ENCODE assay signal across 16 mouse cellular contexts in the genomic region with DNA sequence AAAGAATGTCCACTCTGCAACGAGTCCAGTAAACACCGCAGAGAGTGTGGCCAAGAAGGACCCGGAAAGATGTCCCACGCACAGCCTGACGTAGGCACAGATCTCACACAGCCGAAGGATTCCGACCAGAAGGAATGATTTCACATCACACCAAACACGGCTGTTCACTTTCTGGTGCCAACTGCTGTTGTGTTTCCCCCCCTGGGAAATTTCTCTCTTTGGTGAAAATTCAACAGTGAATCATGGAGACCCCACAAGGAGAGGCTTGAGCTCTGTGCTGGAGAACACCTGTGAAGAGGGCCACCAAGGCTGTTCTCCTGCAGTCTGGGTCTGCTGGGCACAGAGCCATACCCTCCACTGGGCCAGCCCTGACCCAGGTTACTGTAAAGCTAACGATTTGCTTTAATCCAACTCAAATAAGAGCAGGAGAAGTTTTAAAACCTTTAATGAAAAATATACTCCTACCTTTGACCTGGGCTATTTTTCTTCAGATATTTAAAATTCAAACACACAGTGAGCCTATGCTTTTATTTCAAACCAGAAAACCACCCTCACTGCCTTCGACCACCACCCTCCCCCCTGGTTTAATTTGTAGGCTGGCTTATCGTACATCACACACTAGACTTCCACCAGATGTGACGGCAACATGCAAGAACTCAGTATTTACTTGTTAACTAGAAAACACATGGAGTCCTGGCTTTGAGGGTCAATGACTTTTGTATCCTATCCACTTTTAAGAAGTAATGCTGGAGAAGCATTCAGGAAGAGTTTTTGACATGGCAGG. TPM values are rescaled to one million over a fixed set of nuclear protein-coding genes. Genes with fewer than 3 reads are reported as not detected.
DNase-seq lines count a peak whose midpoint lies in the region; ATAC-seq and TF ChIP-seq lines count a peak whose summit lies in the region.
"Had no signal": no experiment of that assay in that cellular context is flagged by ENCODE, and none has a peak within 500 bp of the region (broad histone marks: within the 10 kb centered on the region; RNA-seq: fewer than 3 reads in every experiment).

No protein-coding gene starts in this region.

- peak; percentile 32 for DNase-seq in hindbrain, postnatal 0 days (ENCODE audit: low spot score)
- no peak for DNase-seq in hindbrain, embryonic 14.5 days (ENCODE audit: low spot score)
- peak; percentile 44 to 51 for DNase-seq in right cerebral cortex, postnatal 10 days (ENCODE audit: low spot score in 2 of 2)
- no peak for DNase-seq in right cerebral cortex, adult 2 months (ENCODE audit: low spot score in 2 of 2)
- DNase-seq in layer of hippocampus, adult 9-11 months = peak; percentile 19
- DNase-seq: cerebellum, adult 8-10 months; gastrocnemius, postnatal 36 days; heart, postnatal 4 days; kidney, postnatal 25 days; liver, postnatal 0 days; midbrain, embryonic 14.5 days; right cerebral cortex, adult 18-20 months; thymus, adult 2 months had no signal

- H3K4me1 ChIP-seq in hindbrain, postnatal 0 days (ENCODE audit: insufficient read depth, low read length) = no peaks in the 10 kb centered on the region
- no peaks in the 10 kb centered on the region for H3K4me1 ChIP-seq in hindbrain, embryonic 14.5 days (replicated peaks; ENCODE audit: control insufficient read depth, insufficient read depth, low read length)
- peaks cover 17% of the 10 kb centered on the region; the same call in 1 of the 2 replicates for H3K4me1 ChIP-seq in limb, embryonic 15.5 days

- H3K9ac ChIP-seq in hindbrain, postnatal 0 days (replicated peaks; ENCODE audit: low read length) = no peak overlapping the region
- no peak overlapping the region for H3K9ac ChIP-seq in hindbrain, embryonic 14.5 days
- H3K9ac ChIP-seq in limb, embryonic 15.5 days = no peak overlapping the region
- H3K9ac ChIP-seq: heart, embryonic 13.5 days; liver, postnatal 0 days had no signal

- H3K27me3 ChIP-seq in hindbrain, postnatal 0 days (ENCODE audit: insufficient read depth, low read length) = no peaks in the 10 kb centered on the region
- H3K27me3 ChIP-seq in hindbrain, embryonic 14.5 days (ENCODE audit: control insufficient read depth, insufficient read depth, low read length) = no peaks in the 10 kb centered on the region
- H3K27me3 ChIP-seq in limb, embryonic 15.5 days = no peaks in the 10 kb centered on the region

- TF ChIP-seq CTCF in hindbrain, postnatal 0 days (IDR thresholded peaks at IDR 0.05; ENCODE audit: low read depth) = no peak

- no peak overlapping the region for H3K4me2 ChIP-seq in hindbrain, postnatal 0 days (ENCODE audit: low read depth, low read length)
- no peak overlapping the region for H3K4me2 ChIP-seq in hindbrain, embryonic 14.5 days (replicated peaks)
- no peak overlapping the region for H3K4me2 ChIP-seq in limb, embryonic 15.5 days
- H3K4me2 ChIP-seq: heart, embryonic 13.5 days had no signal

- H3K4me3 ChIP-seq in hindbrain, postnatal 0 days (ENCODE audit: low read length) = no peak overlapping the region
- H3K4me3 ChIP-seq in hindbrain, embryonic 14.5 days (replicated peaks; ENCODE audit: low read length) = no peak overlapping the region
- H3K4me3 ChIP-seq in limb, embryonic 15.5 days = no peak overlapping the region
- H3K4me3 ChIP-seq: heart, embryonic 13.5 days had no signal

- H3K9me3 ChIP-seq in hindbrain, postnatal 0 days (ENCODE audit: low read length) = no peaks in the 10 kb centered on the region
- H3K9me3 ChIP-seq in hindbrain, embryonic 14.5 days (ENCODE audit: control insufficient read depth, low read length) = no peaks in the 10 kb centered on the region
- H3K9me3 ChIP-seq in limb, embryonic 15.5 days = no peaks in the 10 kb centered on the region
- H3K9me3 ChIP-seq: heart, embryonic 13.5 days had no signal

- H3K36me3 ChIP-seq in hindbrain, postnatal 0 days (ENCODE audit: insufficient read depth, low read length) = no peaks in the 10 kb centered on the region
- H3K36me3 ChIP-seq in hindbrain, embryonic 14.5 days (replicated peaks; ENCODE audit: control insufficient read depth, insufficient read depth) = no peaks in the 10 kb centered on the region
- no peaks in the 10 kb centered on the region for H3K36me3 ChIP-seq in limb, embryonic 15.5 days
- H3K36me3 ChIP-seq: heart, embryonic 13.5 days had no signal

- H3K27ac ChIP-seq in hindbrain, postnatal 0 days = no peak overlapping the region
- H3K27ac ChIP-seq in hindbrain, embryonic 14.5 days = no peak overlapping the region
- H3K27ac ChIP-seq in limb, embryonic 15.5 days = peak overlapping the region; percentile 27; the same call in 1 of the 2 replicates
- H3K27ac ChIP-seq: heart, embryonic 13.5 days had no signal

- WGBS in hindbrain, postnatal 0 days = 70% methylated on average over 12 of the region's 12 CpGs
- WGBS in hindbrain, embryonic 14.5 days = 81% methylated on average over 12 of the region's 12 CpGs
- WGBS in limb, embryonic 15.5 days = 35% methylated on average over 12 of the region's 12 CpGs

- ATAC-seq in hindbrain, postnatal 0 days = peak; percentile 71
- ATAC-seq in hindbrain, embryonic 14.5 days (ENCODE audit: low FRiP score) = no peak
- peak; percentile 83; the same call in 1 of the 2 replicates for ATAC-seq in limb, embryonic 15.5 days (ENCODE audit: insufficient number of reproducible peaks, low FRiP score, low TSS enrichment, low read depth)
- ATAC-seq in erythroid progenitor cell, adult 5-6 weeks (replicated peaks; ENCODE audit: low FRiP score, poor library complexity, severe bottlenecking) = no peak
- ATAC-seq: liver, postnatal 0 days had no signal

RNA-seq across cellular contexts. Expression of gene Lrig3, which starts 11.0 kb away (rescaled TPM):
- 12.7 and 16.3 TPM in 2 replicates for total RNA-seq in hindbrain, postnatal 0 days (2014; rRNA removed)
- polyA plus RNA-seq in hindbrain, postnatal 0 days (2015; fragmentation: Nextera tagmentation; extraction: Ambion mirVana) = 3.7 and 4.8 TPM in 2 replicates
- polyA plus RNA-seq in hindbrain, embryonic 14.5 days (2014; fragmentation: Nextera tagmentation; extraction: Ambion mirVana) = 3.9 and 4.4 TPM in 2 replicates
- polyA plus RNA-seq in limb, embryonic 15.5 days (2015; fragmentation: Nextera tagmentation; extraction: Ambion mirVana) = 25.7 and 34.8 TPM in 2 replicates
- not detected in 2 replicates for total RNA-seq in erythroid progenitor cell, adult 5-6 weeks (2015; ENCODE audit: low replicate concordance)
- 0.39 TPM in 1 of 2 replicates, not detected in the other for total RNA-seq in erythroid progenitor cell, adult 5-6 weeks (2017; ENCODE audit: low replicate concordance)

Comparison
In these comparisons a context has a peak if more than half of its experiments do, and no peak if none do; other contexts are left out.
1. ATAC-seq: peak in hindbrain, postnatal 0 days (single experiment) and limb, embryonic 15.5 days (single experiment); none in hindbrain, embryonic 14.5 days (single experiment) and erythroid progenitor cell, adult 5-6 weeks (single experiment).
2. DNase-seq: peak in hindbrain, postnatal 0 days (single experiment), right cerebral cortex, postnatal 10 days (2 of 2) and layer of hippocampus, adult 9-11 months (single experiment); none in hindbrain, embryonic 14.5 days (single experiment) and right cerebral cortex, adult 2 months (0 of 2).